Comparison of ENCODE assay signal across 14 mouse cellular contexts in the genomic region with DNA sequence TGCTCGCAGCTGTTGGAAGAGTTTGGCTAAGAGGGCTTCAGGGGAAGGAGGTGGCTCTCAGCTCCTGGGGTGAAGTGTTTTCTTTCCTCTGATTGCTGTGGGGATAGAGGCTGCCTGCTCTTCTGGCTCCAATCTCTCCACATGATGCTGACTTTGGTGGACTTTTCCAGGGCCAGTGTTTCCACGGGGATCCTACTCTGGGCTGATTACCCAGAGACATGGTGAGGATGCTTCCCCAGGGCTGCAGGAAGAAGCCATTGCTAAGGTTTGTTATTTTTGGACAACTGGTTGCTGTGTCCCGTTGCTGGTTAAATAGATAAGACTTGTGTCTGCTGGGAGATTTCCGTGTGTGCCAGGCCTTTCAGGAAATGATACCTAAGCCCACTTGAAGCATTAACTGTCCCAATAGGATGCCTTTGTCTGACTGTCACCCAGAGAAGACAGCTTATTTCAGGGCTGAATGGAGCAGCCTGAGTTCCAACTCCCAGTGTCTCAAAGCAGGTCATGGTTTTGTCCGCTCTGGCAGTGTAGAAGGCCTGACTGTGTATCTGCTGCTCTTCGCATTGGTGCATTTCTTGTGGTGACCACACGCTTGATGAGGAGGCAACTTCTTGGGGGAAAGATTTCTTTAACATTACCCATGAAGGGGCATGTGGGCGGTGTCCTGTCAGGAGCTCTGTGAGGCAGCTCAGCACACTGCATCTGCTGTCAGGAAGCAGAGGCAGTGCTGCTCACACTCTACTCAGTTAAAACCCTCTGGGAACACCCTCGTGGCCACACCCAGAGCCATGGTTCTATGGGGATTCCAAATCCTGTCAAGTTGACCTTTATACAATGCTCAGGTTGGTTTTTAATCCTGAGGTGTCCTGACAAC.
DNase-seq lines count a peak whose midpoint lies in the region; ATAC-seq and TF ChIP-seq lines count a peak whose summit lies in the region.
"Had no signal": no experiment of that assay in that cellular context is flagged by ENCODE, and none has a peak within 500 bp of the region (broad histone marks: within the 10 kb centered on the region; RNA-seq: fewer than 3 reads in every experiment).

No protein-coding gene starts in this region.

- TF ChIP-seq EP300 in liver, postnatal 0 days (IDR thresholded peaks at IDR 0.05; ENCODE audit: low read depth) = 0 out of 2 replicates have a peak, but pooled peaks have one; percentile 31

- WGBS in embryonic facial prominence, embryonic 14.5 days = 61% methylated on average over 9 of the region's 9 CpGs
- WGBS in embryonic facial prominence, embryonic 10.5 days = 62% methylated on average over 9 of the region's 9 CpGs
- WGBS in liver, embryonic 11.5 days = 39% methylated on average over 9 of the region's 9 CpGs
- 34% methylated on average over 9 of the region's 9 CpGs for WGBS in heart, embryonic 13.5 days
- 31% methylated on average over 9 of the region's 9 CpGs for WGBS in liver, postnatal 0 days (ENCODE audit: insufficient replicate concordance)
- WGBS in intestine, embryonic 15.5 days = 72% methylated on average over 9 of the region's 9 CpGs
- WGBS in thymus, adult 2 months = 75% methylated on average over 9 of the region's 9 CpGs

- no peak for TF ChIP-seq CTCF in liver, postnatal 0 days (IDR thresholded peaks at IDR 0.05; ENCODE audit: low read depth)
- TF ChIP-seq CTCF in thymus, adult 2 months (IDR thresholded peaks at IDR 0.05; ENCODE audit: borderline replicate concordance, control insufficient read depth, extremely low read depth, insufficient read depth, low read length, poor library complexity) = no peak

- H3K27ac ChIP-seq in embryonic facial prominence, embryonic 14.5 days (replicated peaks; ENCODE audit: low read depth, low read length) = no peak overlapping the region; the same call in 1 of the 2 replicates
- H3K27ac ChIP-seq in embryonic facial prominence, embryonic 10.5 days (replicated peaks) = no peak overlapping the region
- H3K27ac ChIP-seq in liver, embryonic 11.5 days (ENCODE audit: low read depth, low read length) = no peak overlapping the region; the same call in none of the 2 replicates
- H3K27ac ChIP-seq in heart, embryonic 13.5 days (replicated peaks) = peak overlapping the region; percentile 70
- H3K27ac ChIP-seq in liver, postnatal 0 days (ENCODE audit: low read depth) = no peak overlapping the region
- H3K27ac ChIP-seq in intestine, embryonic 15.5 days = no peak overlapping the region
- H3K27ac ChIP-seq in thymus, adult 2 months (ENCODE audit: control insufficient read depth, insufficient read depth, low read length) = no peak overlapping the region
- H3K27ac ChIP-seq: lung, embryonic 15.5 days; neural tube, embryonic 12.5 days; stomach, postnatal 0 days had no signal

- TF ChIP-seq POLR2A in thymus, adult 2 months (IDR thresholded peaks at IDR 0.05; ENCODE audit: control insufficient read depth, extremely low read depth, insufficient read depth, low read length, poor library complexity) = no peak

- H3K9ac ChIP-seq in embryonic facial prominence, embryonic 14.5 days (ENCODE audit: low read depth, low read length) = no peak overlapping the region
- no peak overlapping the region for H3K9ac ChIP-seq in liver, embryonic 11.5 days (ENCODE audit: low read depth, low read length)
- H3K9ac ChIP-seq in heart, embryonic 13.5 days = no peak overlapping the region
- no peak overlapping the region for H3K9ac ChIP-seq in liver, postnatal 0 days (replicated peaks)
- no peak overlapping the region for H3K9ac ChIP-seq in intestine, embryonic 15.5 days
- H3K9ac ChIP-seq: lung, embryonic 15.5 days; neural tube, embryonic 12.5 days had no signal

- H3K4me1 ChIP-seq in embryonic facial prominence, embryonic 14.5 days (ENCODE audit: control insufficient read depth, insufficient read depth, low read length) = 0 out of 2 replicates have a peak, but pooled peaks cover 4% of the 10 kb centered on the region
- peaks cover 8% of the 10 kb centered on the region; the same call in 1 of the 2 replicates for H3K4me1 ChIP-seq in embryonic facial prominence, embryonic 10.5 days
- peaks cover 9% of the 10 kb centered on the region for H3K4me1 ChIP-seq in liver, embryonic 11.5 days (replicated peaks; ENCODE audit: control insufficient read depth, insufficient read depth, low read length)
- H3K4me1 ChIP-seq in heart, embryonic 13.5 days = peaks cover 14% of the 10 kb centered on the region
- H3K4me1 ChIP-seq in liver, postnatal 0 days (ENCODE audit: insufficient read depth) = no peaks in the 10 kb centered on the region
- H3K4me1 ChIP-seq in intestine, embryonic 15.5 days (replicated peaks) = no peaks in the 10 kb centered on the region
- no peaks in the 10 kb centered on the region for H3K4me1 ChIP-seq in thymus, adult 2 months (replicated peaks; ENCODE audit: control insufficient read depth, insufficient read depth, low read length)
- H3K4me1 ChIP-seq: neural tube, embryonic 12.5 days had no signal

- DNase-seq in embryonic facial prominence, embryonic 14.5 days (ENCODE audit: low spot score) = peak; percentile 24
- no peak for DNase-seq in embryonic facial prominence, embryonic 10.5 days (ENCODE audit: low spot score)
- peak; percentile 34 for DNase-seq in liver, embryonic 11.5 days (ENCODE audit: low spot score)
- no peak for DNase-seq in liver
- DNase-seq in liver, postnatal 0 days = no peak
- no peak for DNase-seq in thymus, adult 2 months
- DNase-seq: cerebellum, adult 18-20 months; kidney, adult 9 months had no signal

- H3K36me3 ChIP-seq in embryonic facial prominence, embryonic 14.5 days (ENCODE audit: control insufficient read depth, insufficient read depth, low read length) = no peaks in the 10 kb centered on the region
- no peaks in the 10 kb centered on the region for H3K36me3 ChIP-seq in embryonic facial prominence, embryonic 10.5 days (replicated peaks)
- H3K36me3 ChIP-seq in liver, embryonic 11.5 days (ENCODE audit: control insufficient read depth, insufficient read depth, low read length) = no peaks in the 10 kb centered on the region
- H3K36me3 ChIP-seq in heart, embryonic 13.5 days = no peaks in the 10 kb centered on the region
- H3K36me3 ChIP-seq in liver, postnatal 0 days (replicated peaks; ENCODE audit: insufficient read depth, low read length) = no peaks in the 10 kb centered on the region
- H3K36me3 ChIP-seq in intestine, embryonic 15.5 days = no peaks in the 10 kb centered on the region
- H3K36me3 ChIP-seq in thymus, adult 2 months (ENCODE audit: control insufficient read depth, insufficient read depth, low read length) = no peaks in the 10 kb centered on the region
- H3K36me3 ChIP-seq: lung, embryonic 15.5 days; neural tube, embryonic 12.5 days had no signal

- H3K4me3 ChIP-seq in embryonic facial prominence, embryonic 14.5 days (ENCODE audit: low read depth, low read length) = no peak overlapping the region
- no peak overlapping the region for H3K4me3 ChIP-seq in embryonic facial prominence, embryonic 10.5 days
- no peak overlapping the region for H3K4me3 ChIP-seq in liver, embryonic 11.5 days (ENCODE audit: low read depth, low read length)
- no peak overlapping the region for H3K4me3 ChIP-seq in heart, embryonic 13.5 days
- H3K4me3 ChIP-seq in liver, postnatal 0 days (ENCODE audit: low read depth, low read length) = no peak overlapping the region
- H3K4me3 ChIP-seq in intestine, embryonic 15.5 days (replicated peaks) = no peak overlapping the region
- no peak overlapping the region for H3K4me3 ChIP-seq in thymus, adult 2 months (ENCODE audit: control insufficient read depth, insufficient read depth, low read length)
- H3K4me3 ChIP-seq: lung, embryonic 15.5 days; neural tube, embryonic 12.5 days had no signal

- H3K4me2 ChIP-seq in embryonic facial prominence, embryonic 14.5 days (ENCODE audit: low read depth, low read length) = no peak overlapping the region
- 0 out of 2 replicates have a peak overlapping the region, but pooled peaks have one; percentile 5 for H3K4me2 ChIP-seq in liver, embryonic 11.5 days
- H3K4me2 ChIP-seq in heart, embryonic 13.5 days = no peak overlapping the region
- no peak overlapping the region for H3K4me2 ChIP-seq in liver, postnatal 0 days (ENCODE audit: low read depth, low read length)
- no peak overlapping the region for H3K4me2 ChIP-seq in intestine, embryonic 15.5 days (replicated peaks)
- H3K4me2 ChIP-seq: lung, embryonic 15.5 days; neural tube, embryonic 12.5 days had no signal

- ATAC-seq in embryonic facial prominence, embryonic 14.5 days (ENCODE audit: low read depth) = no peak
- ATAC-seq in liver, embryonic 11.5 days (replicated peaks; ENCODE audit: low FRiP score) = peak; percentile 53; the same call in 1 of the 2 replicates
- ATAC-seq in heart, embryonic 13.5 days (ENCODE audit: extremely low read depth, insufficient number of reproducible peaks, low FRiP score, low TSS enrichment) = peak; percentile 46; the same call in 1 of the 2 replicates
- ATAC-seq in liver, postnatal 0 days = no peak
- ATAC-seq in intestine, embryonic 15.5 days = no peak
- ATAC-seq: midbrain, embryonic 16.5 days had no signal

- no peaks in the 10 kb centered on the region for H3K9me3 ChIP-seq in embryonic facial prominence, embryonic 14.5 days (ENCODE audit: control insufficient read depth, low read length)
- no peaks in the 10 kb centered on the region for H3K9me3 ChIP-seq in embryonic facial prominence, embryonic 10.5 days
- no peaks in the 10 kb centered on the region for H3K9me3 ChIP-seq in liver, embryonic 11.5 days (ENCODE audit: control insufficient read depth, low read length)
- 0 out of 2 replicates have a peak, but pooled peaks cover 2% of the 10 kb centered on the region for H3K9me3 ChIP-seq in heart, embryonic 13.5 days
- H3K9me3 ChIP-seq in liver, postnatal 0 days (ENCODE audit: low read length) = no peaks in the 10 kb centered on the region
- H3K9me3 ChIP-seq in intestine, embryonic 15.5 days = no peaks in the 10 kb centered on the region
- H3K9me3 ChIP-seq: lung, embryonic 15.5 days; neural tube, embryonic 12.5 days had no signal

- no peaks in the 10 kb centered on the region for H3K27me3 ChIP-seq in embryonic facial prominence, embryonic 14.5 days (replicated peaks; ENCODE audit: control insufficient read depth, insufficient read depth, low read length)
- no peaks in the 10 kb centered on the region for H3K27me3 ChIP-seq in embryonic facial prominence, embryonic 10.5 days (replicated peaks; ENCODE audit: low read depth, poor library complexity, severe bottlenecking)
- no peaks in the 10 kb centered on the region for H3K27me3 ChIP-seq in liver, embryonic 11.5 days (replicated peaks; ENCODE audit: control insufficient read depth, insufficient read depth, low read length)
- H3K27me3 ChIP-seq in heart, embryonic 13.5 days (replicated peaks) = no peaks in the 10 kb centered on the region
- no peaks in the 10 kb centered on the region for H3K27me3 ChIP-seq in liver, postnatal 0 days (ENCODE audit: insufficient read depth, low read length)
- H3K27me3 ChIP-seq in intestine, embryonic 15.5 days (replicated peaks) = no peaks in the 10 kb centered on the region
- H3K27me3 ChIP-seq in thymus, adult 2 months (ENCODE audit: control insufficient read depth, insufficient read depth, low read length) = no peaks in the 10 kb centered on the region
- H3K27me3 ChIP-seq: lung, embryonic 15.5 days; neural tube, embryonic 12.5 days had no signal

Comparison
In these comparisons a context has a peak if more than half of its experiments do, and no peak if none do; other contexts are left out.
1. ATAC-seq: peak in liver, embryonic 11.5 days (single experiment) and heart, embryonic 13.5 days (single experiment); none in embryonic facial prominence, embryonic 14.5 days (single experiment), liver, postnatal 0 days (single experiment) and intestine, embryonic 15.5 days (single experiment).
2. DNase-seq: peak in embryonic facial prominence, embryonic 14.5 days (single experiment) and liver, embryonic 11.5 days (single experiment); none in embryonic facial prominence, embryonic 10.5 days (single experiment), liver (single experiment), liver, postnatal 0 days (single experiment) and thymus, adult 2 months (single experiment).